Mouse (Mus musculus): Measurements from ENCODE around the gene Duxbl3. TPM values are rescaled to one million over a fixed set of nuclear protein-coding genes. Genes with fewer than 3 reads are reported as not detected.
A peak's percentile ranks its signal among the peaks of the same experiment; 100 is the strongest.

The Duxbl3 gene
- polyA plus RNA-seq, 1 experiment from 2014 or later = 5.0 TPM

GRCm38 (mm10) chr14:26306032-26306431, 48.3 kb downstream of the Duxbl3 start:
- H3K4me3 ChIP-seq (ENCODE audit: low read depth, low read length) = no peak overlapping the region
- H3K27ac ChIP-seq (ENCODE audit: low read depth, low read length) = no peak overlapping the region
- no peaks in the 10 kb centered on the region for H3K4me1 ChIP-seq (ENCODE audit: control insufficient read depth, insufficient read depth, low read length)
- no peaks in the 10 kb centered on the region for H3K36me3 ChIP-seq (ENCODE audit: control insufficient read depth, insufficient read depth, low read length)
- WGBS = 41% methylated on average over 2 of the region's 2 CpGs
- no peak overlapping the region for H3K9ac ChIP-seq (ENCODE audit: low read length)
- DNase-seq (ENCODE audit: low spot score, missing footprints) (peak; percentile 85), ATAC-seq (ENCODE audit: low FRiP score) (no peak)
- H3K9me3 ChIP-seq (ENCODE audit: control insufficient read depth, low read length) = no peaks in the 10 kb centered on the region
- no peaks in the 10 kb centered on the region for H3K27me3 ChIP-seq (ENCODE audit: control insufficient read depth, insufficient read depth, low read length)
- no peak overlapping the region for H3K4me2 ChIP-seq

GRCm38 (mm10) chr14:26308813-26309212, 51.1 kb downstream of the Duxbl3 start:
- 85% methylated on average over 6 of the region's 6 CpGs for WGBS
- Histone ChIP-seq H3K4me1 (ENCODE audit: control insufficient read depth, insufficient read depth, low read length) (no peaks in the 10 kb centered on the region), H3K4me2 (no peak overlapping the region), H3K27me3 (ENCODE audit: control insufficient read depth, insufficient read depth, low read length) (no peaks in the 10 kb centered on the region), H3K27ac (ENCODE audit: low read depth, low read length) (no peak overlapping the region), H3K9me3 (ENCODE audit: control insufficient read depth, low read length) (no peaks in the 10 kb centered on the region), H3K9ac (ENCODE audit: low read length) (no peak overlapping the region), H3K36me3 (ENCODE audit: control insufficient read depth, insufficient read depth, low read length) (no peaks in the 10 kb centered on the region), H3K4me3 (ENCODE audit: low read depth, low read length) (no peak overlapping the region)
- DNase-seq (ENCODE audit: low spot score, missing footprints) (no peak), ATAC-seq (ENCODE audit: low FRiP score) (no peak)

- no peak for DNase-seq (ENCODE audit: low spot score, missing footprints)
- no peaks in the 10 kb centered on the region for H3K27me3 ChIP-seq (ENCODE audit: control insufficient read depth, insufficient read depth, low read length)
- H3K4me3 ChIP-seq (ENCODE audit: low read depth, low read length) = no peak overlapping the region
- no peak overlapping the region for H3K27ac ChIP-seq (ENCODE audit: low read depth, low read length)
- no peaks in the 10 kb centered on the region for H3K9me3 ChIP-seq (ENCODE audit: control insufficient read depth, low read length)
- ATAC-seq (ENCODE audit: low FRiP score) = no peak
- H3K36me3 ChIP-seq (ENCODE audit: control insufficient read depth, insufficient read depth, low read length) = no peaks in the 10 kb centered on the region
- H3K4me2 ChIP-seq = no peak overlapping the region
- WGBS = 89% methylated on average over 1 of the region's 1 CpGs
- no peak overlapping the region for H3K9ac ChIP-seq (ENCODE audit: low read length)
- no peaks in the 10 kb centered on the region for H3K4me1 ChIP-seq (ENCODE audit: control insufficient read depth, insufficient read depth, low read length)
These were observed 51.7 kb downstream of the Duxbl3 start for GRCm38 (mm10) chr14:26309511-26309910.

- Histone ChIP-seq H3K4me3 (ENCODE audit: low read depth, low read length) (no peak overlapping the region), H3K4me2 (no peak overlapping the region), H3K27me3 (ENCODE audit: control insufficient read depth, insufficient read depth, low read length) (no peaks in the 10 kb centered on the region), H3K4me1 (ENCODE audit: control insufficient read depth, insufficient read depth, low read length) (no peaks in the 10 kb centered on the region), H3K36me3 (ENCODE audit: control insufficient read depth, insufficient read depth, low read length) (no peaks in the 10 kb centered on the region), H3K27ac (ENCODE audit: low read depth, low read length) (no peak overlapping the region), H3K9ac (ENCODE audit: low read length) (no peak overlapping the region), H3K9me3 (ENCODE audit: control insufficient read depth, low read length) (no peaks in the 10 kb centered on the region)
- WGBS = 75% methylated on average over 3 of the region's 3 CpGs
- DNase-seq (ENCODE audit: low spot score, missing footprints) (no peak), ATAC-seq (ENCODE audit: low FRiP score) (no peak)
These were observed 58.5 kb downstream of the Duxbl3 start for GRCm38 (mm10) chr14:26316246-26316730.

Other genes starting within 250 kb of the Duxbl3 start
- 1.1 and 3.7 TPM in 2 replicates for gene Gm9780, start 215.3 kb upstream of the Duxbl3 start, polyA plus RNA-seq (2014; fragmentation: Nextera tagmentation; extraction: Ambion mirVana)
- gene Tmem254c, start 190.6 kb upstream of the Duxbl3 start, polyA plus RNA-seq (2014; fragmentation: Nextera tagmentation; extraction: Ambion mirVana) = 15.7 and 24.3 TPM in 2 replicates
- not detected in 2 replicates for gene Cphx2, start 176.4 kb upstream of the Duxbl3 start, polyA plus RNA-seq (2014; fragmentation: Nextera tagmentation; extraction: Ambion mirVana)
- gene Cphx3, start 175.7 kb upstream of the Duxbl3 start, polyA plus RNA-seq (2014; fragmentation: Nextera tagmentation; extraction: Ambion mirVana) = not detected in 2 replicates
- 2.8 TPM in 1 of 2 replicates, not detected in the other for gene Duxbl2, start 139.6 kb upstream of the Duxbl3 start, polyA plus RNA-seq (2014; fragmentation: Nextera tagmentation; extraction: Ambion mirVana)
- gene Plac9b, start 75.5 kb upstream of the Duxbl3 start, polyA plus RNA-seq (2014; fragmentation: Nextera tagmentation; extraction: Ambion mirVana) = 0.90 and 2.7 TPM in 2 replicates
- 18.0 and 23.2 TPM in 2 replicates for gene Tmem254b, start 50.9 kb upstream of the Duxbl3 start, polyA plus RNA-seq (2014; fragmentation: Nextera tagmentation; extraction: Ambion mirVana)

All from midbrain, embryonic 11.5 days (tissue).